Mouse (Mus musculus): ENCODE data around the gene Myh4. TPM values are rescaled to one million over a fixed set of nuclear protein-coding genes. Genes with fewer than 3 reads are reported as not detected.

The Myh4 gene
- not detected in 2 replicates for polyA plus RNA-seq (2015; fragmentation: Nextera tagmentation; extraction: Ambion mirVana)

DNA sequence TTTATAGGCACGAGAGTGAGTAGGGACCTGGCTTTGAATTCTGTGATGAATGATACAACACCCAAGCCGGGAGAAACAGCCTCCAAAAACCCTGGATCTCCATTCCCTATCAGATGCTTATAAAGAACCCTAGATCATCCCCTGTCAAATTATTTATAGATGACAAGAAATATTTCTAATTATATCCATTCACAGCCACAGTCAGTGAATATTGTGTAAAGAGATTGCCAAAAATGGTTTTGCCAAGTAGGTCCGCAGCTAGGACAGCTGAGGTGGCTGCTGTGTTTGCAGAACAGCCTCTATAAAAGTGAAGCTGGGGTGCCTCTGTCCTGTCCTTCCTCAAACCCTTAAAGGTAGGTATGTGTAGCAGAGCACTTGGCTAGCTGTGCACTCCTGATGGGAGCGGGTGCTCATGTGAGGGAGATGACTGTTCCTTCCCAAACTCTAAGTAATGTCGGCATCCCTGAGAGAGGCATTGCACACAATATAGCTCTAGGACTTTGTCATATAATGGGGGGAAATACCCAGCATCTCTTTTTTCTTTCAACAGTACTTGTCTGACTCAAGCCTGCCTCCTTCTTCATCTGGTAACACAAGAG lies at the start of gene Myh4:
TSS of gene Myh4 (plus strand) at position 549 of the 599 bp plus-strand sequence.

GRCm38 (mm10) chr11:67199752-67200151 lies 38.1 kb upstream of the Myh4 start, which contains the start of gene Myh1:
Myh1 (plus strand) TSS chr11:67200052.

DNA sequence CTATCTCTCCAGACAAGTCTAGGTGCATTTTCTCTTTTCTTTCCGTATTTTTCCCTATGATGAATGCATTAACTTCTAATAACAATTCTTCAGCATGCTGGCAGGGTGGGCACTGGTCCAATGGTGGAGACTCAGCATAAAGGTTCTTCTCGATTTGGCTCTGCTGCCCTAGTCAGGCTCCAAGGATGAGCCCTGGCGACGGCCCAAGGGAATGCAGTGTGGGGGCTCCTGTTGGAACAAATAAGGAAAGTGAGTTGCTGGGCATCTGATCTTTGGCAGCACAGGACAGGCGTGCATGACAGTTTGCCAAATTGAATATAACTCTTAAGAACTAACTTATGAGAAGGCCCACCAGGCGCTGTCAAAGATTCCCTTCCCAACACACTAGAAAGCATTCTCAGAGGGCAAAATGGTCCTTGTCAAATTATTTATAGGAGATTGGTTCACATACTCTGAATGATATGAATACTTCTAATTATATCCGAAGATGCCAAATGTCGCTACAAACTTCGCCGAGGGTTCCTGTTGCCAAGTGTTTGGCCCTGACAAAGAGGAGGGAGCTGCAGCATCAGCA lies 38.9 kb downstream of the Myh4 start, which contains the start of gene Myh8:
TSS of gene Myh8 (plus strand) at position 524 of the 574 bp plus-strand sequence.

Other genes starting within 250 kb of the Myh4 start
- gene Tmem220, start 212.9 kb upstream of the Myh4 start, polyA plus RNA-seq (2015; fragmentation: Nextera tagmentation; extraction: Ambion mirVana) = 1.1 TPM in 2 replicates
- gene Adprm, start 185.4 kb upstream of the Myh4 start, polyA plus RNA-seq (2015; fragmentation: Nextera tagmentation; extraction: Ambion mirVana) = 17.1 and 22.7 TPM in 2 replicates
- 6.5 and 7.4 TPM in 2 replicates for gene Sco1, start 185.4 kb upstream of the Myh4 start, polyA plus RNA-seq (2015; fragmentation: Nextera tagmentation; extraction: Ambion mirVana)
- gene Myh3, start 159.7 kb upstream of the Myh4 start, polyA plus RNA-seq (2015; fragmentation: Nextera tagmentation; extraction: Ambion mirVana) = 0.10 TPM in 1 of 2 replicates, not detected in the other
- gene Myh2, start 67.0 kb upstream of the Myh4 start, polyA plus RNA-seq (2015; fragmentation: Nextera tagmentation; extraction: Ambion mirVana) = 0.23 TPM in 2 replicates
- 1.4 and 1.5 TPM in 2 replicates for gene Myh1, start 38.0 kb upstream of the Myh4 start, polyA plus RNA-seq (2015; fragmentation: Nextera tagmentation; extraction: Ambion mirVana)
- 3.1 and 3.2 TPM in 2 replicates for gene Myh8, start 39.1 kb downstream of the Myh4 start, polyA plus RNA-seq (2015; fragmentation: Nextera tagmentation; extraction: Ambion mirVana)
- not detected in 2 replicates for gene Myh13, start 83.6 kb downstream of the Myh4 start, polyA plus RNA-seq (2015; fragmentation: Nextera tagmentation; extraction: Ambion mirVana)
- gene Gas7, start 217.4 kb downstream of the Myh4 start, polyA plus RNA-seq (2015; fragmentation: Nextera tagmentation; extraction: Ambion mirVana) = 3.8 and 5.0 TPM in 2 replicates

All from spleen, postnatal 0 days (tissue).